Mouse (Mus musculus) T-helper 1 cell (primary cell): ENCODE measurements around the gene Slc4a5.

Experiments used
- in situ Hi-C: fragments of 300-600 bp; cut with MboI, MseI; formaldehyde crosslinking; loops from one replicate; pipeline ENCODE4 v1.15.1; 2025; ENCODE audit warnings: high pct_unique_total_duplicates

Gene Slc4a5

GRCm38 (mm10) chr6:83219814-83220213 lies at the start of gene Slc4a5:
Slc4a5 (plus strand) TSS chr6:83219828.
- in situ Hi-C loops, result no loop called here

DNA sequence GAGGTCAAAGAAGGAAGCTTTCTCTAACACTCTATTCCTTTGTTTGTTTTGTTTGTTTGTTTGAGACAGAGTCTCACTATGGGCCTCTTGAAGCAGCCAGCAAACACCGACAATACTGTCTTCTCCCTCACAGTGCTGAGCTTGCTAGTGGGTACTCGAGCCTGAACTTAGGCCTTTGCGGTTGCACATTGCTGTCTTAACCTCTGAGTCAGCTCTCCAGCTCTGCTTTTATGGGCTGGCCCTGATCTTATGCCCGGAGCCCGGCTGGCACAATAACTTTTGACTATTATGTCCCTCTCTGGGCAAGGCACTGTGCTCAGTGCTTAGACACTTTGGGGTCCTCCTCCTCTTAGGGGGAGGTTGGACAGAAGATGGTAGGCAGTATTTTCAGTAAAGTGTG lies 49.8 kb upstream of the Slc4a5 start:
- in situ Hi-C loops, result no loop called here

DNA sequence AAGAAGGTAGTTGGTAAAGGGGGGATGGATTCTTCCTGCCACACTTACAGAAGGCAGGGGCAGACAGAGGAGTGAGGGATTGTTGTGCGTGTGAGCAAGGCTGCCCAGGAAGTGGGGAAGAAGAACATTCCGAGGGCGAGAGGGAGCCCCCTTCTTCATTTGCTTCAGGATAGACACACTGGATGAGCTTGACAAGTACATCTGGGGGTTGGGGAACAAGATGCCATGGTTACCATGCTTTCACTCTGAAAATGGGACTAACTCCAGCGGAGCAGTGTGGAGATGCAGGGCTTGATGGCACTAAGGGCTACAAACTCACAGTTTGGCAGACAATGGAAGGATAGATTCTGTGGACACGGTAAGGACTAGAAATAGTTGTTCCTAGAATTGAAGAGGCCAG lies 48.6 kb upstream of the Slc4a5 start:
- in situ Hi-C loops, result no loop called here

DNA sequence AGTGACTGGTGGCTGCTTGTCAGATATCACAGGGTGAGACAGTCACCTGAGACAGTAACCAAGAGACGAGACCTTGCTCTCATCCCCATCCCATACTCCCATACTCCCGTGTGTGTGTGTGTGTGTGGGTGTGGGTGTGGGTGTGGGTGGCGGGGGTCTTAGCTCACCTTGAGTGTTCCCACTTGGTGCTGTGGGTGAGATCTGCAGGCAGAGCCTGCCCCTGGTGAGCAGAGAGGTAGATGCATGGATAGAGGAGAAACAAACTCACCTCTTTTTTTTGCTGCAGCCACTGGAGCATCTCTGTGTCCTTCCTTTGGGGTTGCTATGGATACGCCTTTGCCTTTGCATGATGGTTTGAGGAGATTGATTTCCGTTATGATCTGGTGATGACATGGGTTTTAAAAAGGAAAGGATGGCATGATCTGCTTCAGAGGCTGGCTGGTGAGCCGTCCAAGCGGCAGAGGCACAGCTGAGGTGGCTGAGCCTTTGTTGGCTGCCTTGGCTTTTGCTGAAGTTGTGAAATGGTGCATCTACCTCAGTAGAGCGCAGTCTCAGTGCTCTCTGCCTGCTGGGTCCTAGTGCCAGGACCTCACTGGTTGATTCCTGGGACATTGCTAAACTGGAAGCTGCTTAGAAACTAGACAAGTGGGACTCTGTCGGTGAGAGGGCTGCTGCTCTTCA lies 47.2 kb upstream of the Slc4a5 start:
- in situ Hi-C loops, result no loop called here

DNA sequence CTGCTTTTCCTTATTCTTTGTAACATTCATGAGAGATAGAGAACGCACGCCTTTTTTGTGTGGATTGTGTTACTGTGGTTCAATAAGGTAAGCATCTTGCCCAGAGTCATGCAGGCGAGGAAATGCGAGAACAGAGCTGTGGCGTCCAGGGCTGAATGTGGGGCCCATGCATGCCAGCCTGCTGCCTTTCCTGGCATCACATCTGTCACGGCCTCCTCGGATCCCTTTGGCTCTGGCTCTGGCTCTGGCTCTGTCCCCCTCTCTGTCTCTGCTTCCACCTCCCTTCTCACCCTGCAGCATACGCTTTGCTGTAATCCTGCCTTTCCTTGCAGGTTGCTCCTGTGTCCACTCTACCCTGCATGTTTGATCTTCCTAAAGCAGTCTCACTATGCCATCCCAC lies 43.6 kb upstream of the Slc4a5 start:
- in situ Hi-C loops, result no loop called here

DNA sequence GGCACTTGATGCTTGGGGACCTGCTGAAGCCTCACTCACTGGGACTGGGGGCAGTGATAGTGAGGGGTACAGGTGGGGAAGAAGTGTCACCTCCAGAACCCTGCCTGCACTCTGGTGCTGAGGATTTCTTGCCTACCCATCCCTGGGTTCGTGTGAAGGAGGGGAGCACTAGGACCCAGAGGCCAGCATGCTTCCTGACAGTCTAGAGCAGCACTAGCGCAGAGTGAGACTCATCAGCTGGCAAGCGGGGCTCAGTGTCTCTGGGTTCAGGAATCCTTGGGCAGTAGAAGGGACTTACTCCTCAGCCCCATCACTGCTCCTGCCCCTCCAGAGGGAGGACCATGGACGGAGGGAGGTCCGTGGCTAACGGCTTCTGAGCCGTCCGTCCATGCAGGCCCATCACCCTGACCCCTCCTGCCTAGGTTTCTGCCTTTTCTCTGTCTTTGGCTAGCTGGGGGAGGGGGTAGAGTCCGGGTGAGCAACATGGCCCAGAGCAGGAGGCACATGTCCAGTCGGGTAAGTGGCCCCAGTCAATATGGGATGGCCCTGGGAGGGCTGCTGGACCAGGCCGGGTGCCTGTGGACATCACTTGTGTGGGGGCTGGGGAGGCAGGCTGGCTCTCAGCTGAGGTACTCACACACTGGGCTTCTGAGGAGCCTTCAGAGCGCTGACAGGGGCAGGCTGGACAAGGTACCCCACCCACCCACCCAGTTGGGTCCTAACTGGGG lies 40.1 kb upstream of the Slc4a5 start:
- in situ Hi-C loops, result no loop called here

DNA sequence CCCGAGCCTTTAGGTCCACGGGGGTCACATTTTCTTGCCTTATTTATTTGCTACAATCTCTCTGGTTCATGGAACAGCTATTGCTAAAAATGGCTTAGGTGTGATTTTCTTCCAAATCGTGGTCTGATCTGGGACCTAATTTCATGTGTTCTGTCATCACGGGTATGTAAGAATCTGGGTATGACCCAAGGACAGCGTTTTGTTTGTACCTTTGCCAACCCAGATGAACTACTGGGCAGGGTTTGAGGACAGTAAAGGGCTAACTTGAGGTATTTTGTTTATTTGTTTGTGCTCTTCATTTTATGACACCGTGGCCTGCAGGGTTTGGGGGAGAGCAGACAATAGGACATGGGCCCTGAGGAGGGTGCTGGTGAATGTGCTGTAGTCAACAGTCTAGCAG lies 39.0 kb upstream of the Slc4a5 start:
- in situ Hi-C loops, result no loop called here

DNA sequence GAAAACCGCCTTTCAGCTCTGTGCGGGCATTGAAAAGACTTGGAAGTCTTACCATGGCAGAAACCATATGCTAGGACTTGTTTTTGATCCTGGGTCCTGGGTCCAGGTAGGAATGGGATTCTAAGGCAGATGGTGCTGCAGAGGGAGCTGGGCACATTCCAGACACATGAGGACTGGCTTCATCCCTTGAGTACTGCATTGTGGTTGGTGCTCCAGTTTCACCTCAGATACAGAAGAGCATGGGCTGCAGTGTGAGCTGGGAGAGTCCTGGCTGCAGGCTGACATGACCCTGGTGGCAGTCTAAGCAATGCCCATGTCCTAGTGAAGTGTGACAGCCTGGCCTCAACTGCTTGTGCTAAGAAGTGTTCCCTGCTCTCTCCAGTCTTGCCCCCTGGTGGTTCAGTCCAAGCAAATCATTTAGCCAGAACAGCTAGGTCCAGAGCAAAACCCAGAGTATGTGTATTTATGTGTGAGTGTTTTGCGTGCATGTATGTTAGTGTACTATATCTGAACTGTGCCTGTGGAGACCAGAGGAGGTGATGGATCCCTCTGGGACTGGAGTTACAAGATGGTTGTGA lies 34.7 kb upstream of the Slc4a5 start:
- in situ Hi-C loops, result no loop called here

- in situ Hi-C loops, result no loop called here
Observed at GRCm38 (mm10) chr6:83185895-83186861, 33.5 kb upstream of the Slc4a5 start.

- in situ Hi-C loops, result no loop called here
Observed at GRCm38 (mm10) chr6:83186946-83187345, 32.7 kb upstream of the Slc4a5 start.

- in situ Hi-C loops, result loop anchor here (10.0 kb wide), 1 partner anchor 341 kb away; the partner anchor contains the start of gene Actg2
Observed at GRCm38 (mm10) chr6:83193571-83193970, 26.1 kb upstream of the Slc4a5 start.

- in situ Hi-C loops, result loop anchor here (10.0 kb wide), 1 partner anchor 337 kb away; the partner anchor contains the start of gene Actg2
Observed at GRCm38 (mm10) chr6:83197345-83198004, 22.2 kb upstream of the Slc4a5 start.

DNA sequence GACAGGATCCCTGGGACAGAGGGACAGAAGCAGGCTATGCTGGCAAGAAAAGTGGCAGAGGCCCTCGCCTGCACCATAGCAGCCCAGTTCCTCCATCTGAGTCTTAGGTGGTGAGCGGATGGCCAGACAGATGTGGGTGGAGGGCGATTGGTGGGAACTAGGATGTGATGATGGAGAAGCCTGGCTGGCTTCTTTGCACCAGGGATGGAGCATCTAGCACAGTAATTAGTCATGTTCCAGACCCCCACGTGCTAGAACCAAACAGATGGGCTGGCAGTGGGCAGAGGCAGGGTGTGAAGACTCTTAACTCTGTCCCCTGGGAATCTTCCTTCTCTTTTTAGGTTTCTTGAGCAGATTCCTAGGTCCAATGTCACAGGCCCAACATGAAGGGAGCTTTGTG lies 16.3 kb upstream of the Slc4a5 start:
- in situ Hi-C loops, result no loop called here

GRCm38 (mm10) chr6:83205851-83206250 lies 13.8 kb upstream of the Slc4a5 start:
- in situ Hi-C loops, result no loop called here

DNA sequence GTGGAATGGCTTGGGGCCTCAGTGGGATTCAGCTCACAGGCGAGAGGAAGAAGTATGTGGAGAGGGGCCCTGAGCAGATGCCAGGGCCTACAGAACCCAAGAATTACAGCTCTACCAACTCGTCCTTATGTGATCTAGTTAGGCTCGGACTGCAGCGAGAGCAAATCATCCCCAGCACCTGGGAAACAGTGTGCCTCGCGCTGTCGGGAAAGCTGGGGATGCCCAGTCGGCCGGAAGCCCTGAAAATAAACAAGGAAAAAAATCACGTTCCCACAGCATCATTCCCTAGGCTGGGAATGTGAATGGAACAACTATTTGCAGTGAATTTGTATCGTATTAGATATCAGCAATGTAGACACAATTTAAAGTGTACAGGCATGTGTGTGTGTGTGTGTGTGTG lies 13.3 kb upstream of the Slc4a5 start:
- in situ Hi-C loops, result no loop called here

DNA sequence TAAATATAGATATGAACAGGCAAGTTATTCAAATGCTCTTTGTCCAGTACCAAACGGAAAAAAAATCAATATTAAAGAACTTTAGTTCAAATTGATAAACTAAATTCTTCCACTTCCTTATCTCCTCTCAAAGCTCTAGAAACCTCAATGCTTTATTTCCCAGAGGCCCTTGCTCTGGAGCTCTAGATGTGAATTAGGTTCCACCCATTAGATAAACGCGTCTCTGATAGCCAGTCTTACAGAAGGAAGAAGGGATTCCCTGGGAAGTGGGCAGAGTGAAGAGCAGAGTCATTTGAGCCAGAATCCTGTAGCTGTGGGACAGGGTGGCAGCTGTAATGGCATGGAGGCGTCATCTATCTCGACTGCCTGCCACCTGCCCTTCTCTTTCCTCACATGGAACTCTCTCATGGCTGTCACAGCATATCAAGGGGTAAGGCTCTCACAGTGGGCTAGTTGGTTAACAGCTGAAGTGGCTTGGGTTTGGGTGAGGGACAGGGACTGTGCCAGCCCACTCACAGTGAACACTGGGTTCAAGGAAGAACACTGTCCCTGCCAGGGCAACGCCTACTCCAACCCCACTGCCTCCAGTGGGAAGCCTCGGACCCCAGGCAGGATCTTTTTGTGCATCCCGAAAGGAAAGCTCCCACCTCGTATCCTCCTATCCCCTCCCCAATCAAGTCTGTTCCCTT lies 12.1 kb upstream of the Slc4a5 start:
- in situ Hi-C loops, result no loop called here

DNA sequence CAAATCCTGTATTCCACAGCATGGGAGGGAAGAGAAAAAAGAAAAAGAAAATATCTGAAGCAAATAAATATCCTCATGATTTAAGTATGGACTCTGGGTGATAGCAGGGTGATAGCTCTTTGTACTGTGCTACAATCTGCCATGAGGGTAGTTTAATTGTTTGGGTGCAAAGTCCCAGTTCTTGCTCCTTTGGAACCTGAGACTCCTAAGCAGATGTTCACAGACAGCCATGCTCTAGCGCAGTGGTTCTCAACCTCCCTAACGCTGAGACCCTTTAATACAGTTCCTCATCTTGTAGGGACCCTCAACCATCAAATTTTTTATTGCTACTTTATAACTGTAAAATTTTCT lies 11.6 kb upstream of the Slc4a5 start:
- in situ Hi-C loops, result no loop called here

DNA sequence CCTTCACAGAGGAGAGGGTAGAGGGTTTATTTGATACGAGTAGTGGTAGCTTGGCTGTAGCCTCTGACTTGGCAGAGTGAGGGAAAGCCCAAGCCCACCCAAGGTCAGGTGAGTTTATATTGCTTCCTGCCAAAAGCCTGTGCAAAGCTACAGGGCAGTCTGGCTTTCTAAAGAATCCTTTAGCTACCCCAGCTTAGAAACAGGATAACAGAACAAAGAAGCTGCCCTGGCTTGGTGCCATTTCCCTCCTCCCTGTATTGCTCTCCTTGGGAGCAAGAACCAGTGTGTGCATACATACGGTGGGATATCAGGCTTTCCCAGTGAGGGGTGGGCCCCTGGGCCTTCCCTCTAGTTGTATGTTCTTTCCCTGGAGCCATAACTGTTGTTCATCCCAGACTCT lies 9.1 kb upstream of the Slc4a5 start:
- in situ Hi-C loops, result no loop called here

DNA sequence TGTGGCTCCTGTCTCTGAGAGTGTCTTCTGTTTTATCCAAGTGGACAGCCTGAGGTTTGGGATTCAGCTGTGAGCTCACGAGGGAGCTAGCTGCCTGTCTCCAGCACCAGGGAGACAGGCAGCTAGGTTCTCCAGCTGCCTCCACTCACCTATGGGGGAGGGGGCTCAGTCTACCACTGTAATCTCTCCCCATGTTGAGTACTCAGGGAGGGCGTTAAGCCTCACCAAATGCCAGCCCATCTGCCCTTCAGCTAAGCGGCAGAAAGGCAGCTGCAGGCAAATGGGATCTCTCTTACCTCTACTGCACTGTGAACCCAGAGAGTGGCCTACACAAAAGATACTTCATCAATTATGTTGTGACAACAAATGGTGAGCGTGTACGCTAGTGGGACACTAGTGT lies 8.1 kb upstream of the Slc4a5 start:
- in situ Hi-C loops, result no loop called here

DNA sequence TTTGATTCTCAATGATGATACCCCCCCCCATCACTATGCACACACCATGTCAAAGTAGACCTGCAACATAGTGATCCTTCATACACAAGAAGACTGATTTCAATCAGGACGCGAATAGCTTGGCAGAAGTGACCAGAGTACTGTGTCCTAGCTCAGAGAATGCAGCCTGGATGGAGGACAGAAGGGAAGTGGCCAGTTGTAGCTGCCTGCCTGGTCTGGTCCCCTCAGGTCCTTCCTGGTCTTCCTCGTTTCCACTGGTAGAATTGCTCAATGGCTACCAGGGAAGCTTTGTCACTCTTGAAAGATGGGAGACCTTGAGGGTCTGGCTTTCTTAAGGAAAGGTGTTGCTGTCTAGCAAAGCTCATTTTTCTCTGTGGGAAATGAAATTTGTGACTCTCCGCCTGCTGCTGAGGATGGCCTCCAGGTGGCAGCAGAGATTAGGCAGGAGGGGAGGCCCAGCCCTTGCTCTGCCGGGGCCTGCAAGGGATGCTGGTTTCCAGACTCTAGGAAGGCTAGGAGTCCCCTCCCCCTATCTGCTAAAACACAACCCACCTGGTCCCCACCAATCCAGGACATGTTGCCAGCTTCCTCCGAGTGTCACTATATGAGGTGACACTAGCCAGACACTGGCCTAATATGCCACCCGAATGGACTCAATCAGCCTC lies 4.5 kb upstream of the Slc4a5 start:
- in situ Hi-C loops, result no loop called here
